Mouse (Mus musculus) CH12.LX (cell line): ENCODE results near the gene Doc2a. TPM values are rescaled to one million over a fixed set of nuclear protein-coding genes. Genes with fewer than 3 reads are reported as not detected.
A peak's percentile ranks its signal among the peaks of the same experiment; 100 is the strongest.

Experiments used
- DNase-seq: peaks from one replicate; pipeline ENCODE4 v3.0.0-alpha.2; 2013; ENCODE audit errors: extremely low read depth
- H3K27ac ChIP-seq: 2 replicates; pipeline ENCODE4 v1.5.1; 2012; ENCODE audit warnings: low read depth, mild to moderate bottlenecking, control low read depth, moderate library complexity; ENCODE audit not compliant: insufficient read depth
- H3K27me3 ChIP-seq: replicated peaks from 2 replicates; pipeline ENCODE3; 2012; ENCODE audit warnings: inconsistent platforms
- H3K36me3 ChIP-seq, 2 experiments: replicated peaks in 1 of 2; 2 replicates each; pipeline versions ENCODE3 to v1.6.1; 2012; ENCODE audit warnings: inconsistent platforms in 1 of 2, low read length in 1 of 2, mild to moderate bottlenecking in 1 of 2, mixed read lengths in 1 of 2, moderate library complexity in 1 of 2; ENCODE audit not compliant: control insufficient read depth in 1 of 2, insufficient read depth in 1 of 2
- H3K4me1 ChIP-seq, 2 experiments: 2 replicates each; pipeline ENCODE4 v1.6.1; 2012; ENCODE audit warnings: inconsistent platforms in 1 of 2, moderate library complexity in 1 of 2; ENCODE audit not compliant: insufficient read depth in 2 of 2, control insufficient read depth in 1 of 2
- H3K4me2 ChIP-seq: 2 replicates; pipeline ENCODE4 v1.6.1; 2012; ENCODE audit warnings: low read depth, mild to moderate bottlenecking, control low read depth; ENCODE audit not compliant: poor library complexity, insufficient read depth, severe bottlenecking
- H3K4me3 ChIP-seq, 3 experiments: fragments of 150-350 bp in 1 of 3; sonication (generic) in 1 of 3; replicated peaks in 1 of 3; 2 replicates each; pipeline versions ENCODE3 to v1.5.1; 2011 to 2012; ENCODE audit warnings: low read depth in 2 of 3, low read length in 2 of 3, mild to moderate bottlenecking in 2 of 3, moderate library complexity in 2 of 3, control low read depth in 1 of 3, improper control_type of control experiment in 1 of 3, inconsistent platforms in 1 of 3, mixed read lengths in 1 of 3; ENCODE audit not compliant: poor library complexity in 1 of 3
- H3K79me2 ChIP-seq: replicated peaks from 2 replicates; pipeline ENCODE4 v1.6.1; 2012; ENCODE audit warnings: mild to moderate bottlenecking, moderate library complexity; ENCODE audit not compliant: control insufficient read depth, poor library complexity, insufficient read depth, severe bottlenecking; ENCODE audit errors: extremely low read depth
- H3K9ac ChIP-seq: 2 replicates; pipeline ENCODE4 v1.6.1; 2012; ENCODE audit warnings: low read depth, mild to moderate bottlenecking, control low read depth, moderate library complexity; ENCODE audit not compliant: insufficient read depth
- H3K9me3 ChIP-seq: replicated peaks from 2 replicates; pipeline ENCODE3; 2012; ENCODE audit warnings: low read length, inconsistent platforms, mixed read lengths
- BHLHE40 ChIP-seq: IDR thresholded peaks from 2 replicates; pipeline ENCODE4 v1.6.1; 2011; ENCODE audit warnings: mild to moderate bottlenecking, low read depth, low read length, improper control_type of control experiment
- CTCF ChIP-seq, 2 experiments: IDR thresholded peaks in 1 of 2; conservative IDR thresholded peaks in 1 of 2; 2 replicates each; pipeline ENCODE4 v1.5.1; 2011 to 2012; ENCODE audit warnings: low read depth in 2 of 2, low read length in 2 of 2, improper control_type of control experiment in 1 of 2, inconsistent platforms in 1 of 2, mild to moderate bottlenecking in 1 of 2, moderate library complexity in 1 of 2
- E2F4 ChIP-seq: IDR thresholded peaks from 2 replicates; pipeline ENCODE4 v1.6.1; 2011; ENCODE audit warnings: low read depth, low read length, improper control_type of control experiment; ENCODE audit not compliant: insufficient replicate concordance
- ELF1 ChIP-seq: IDR thresholded peaks from 2 replicates; pipeline ENCODE4 v1.6.1; 2014; ENCODE audit warnings: low read depth, mild to moderate bottlenecking, inconsistent platforms, low read length, improper control_type of control experiment
- ETS1 ChIP-seq: conservative IDR thresholded peaks from 2 replicates; pipeline ENCODE4 v1.6.1; 2012; ENCODE audit warnings: low read depth, mild to moderate bottlenecking, inconsistent platforms, low read length, improper control_type of control experiment, moderate library complexity
- HCFC1 ChIP-seq: IDR thresholded peaks from 2 replicates; pipeline ENCODE4 v1.6.1; 2012; ENCODE audit warnings: low read depth, mild to moderate bottlenecking, inconsistent platforms, low read length, improper control_type of control experiment
- IRF4 ChIP-seq: IDR thresholded peaks from 2 replicates; pipeline ENCODE4 v1.6.1; 2014; ENCODE audit warnings: low read depth, mild to moderate bottlenecking, inconsistent platforms, low read length, improper control_type of control experiment
- JUN ChIP-seq: IDR thresholded peaks from 2 replicates; pipeline ENCODE4 v1.6.1; 2011; ENCODE audit warnings: low read depth, mild to moderate bottlenecking, low read length, improper control_type of control experiment, moderate library complexity; ENCODE audit not compliant: insufficient read depth
- JUND ChIP-seq: conservative IDR thresholded peaks from 2 replicates; pipeline ENCODE4 v1.6.1; 2011; ENCODE audit warnings: low read depth, low read length, improper control_type of control experiment
- KAT2A ChIP-seq: IDR thresholded peaks from 2 replicates; pipeline ENCODE4 v1.6.1; 2012; ENCODE audit warnings: low read length, improper control_type of control experiment, inconsistent platforms; ENCODE audit not compliant: insufficient replicate concordance
- MEF2A ChIP-seq: IDR thresholded peaks from 2 replicates; pipeline ENCODE4 v1.6.1; 2014; ENCODE audit warnings: low read depth, mild to moderate bottlenecking, inconsistent platforms, low read length, improper control_type of control experiment, borderline replicate concordance
- MXI1 ChIP-seq: IDR thresholded peaks from 2 replicates; pipeline ENCODE4 v1.6.1; 2011; ENCODE audit warnings: mild to moderate bottlenecking, low read depth, low read length, improper control_type of control experiment
- MYC ChIP-seq: IDR thresholded peaks from 2 replicates; pipeline ENCODE4 v1.6.1; 2011; ENCODE audit warnings: low read depth, mild to moderate bottlenecking, improper control_type of control experiment, low read length
- PAX5 ChIP-seq: IDR thresholded peaks from 2 replicates; pipeline ENCODE4 v1.6.1; 2012; ENCODE audit warnings: low read length, inconsistent platforms, mixed read lengths
- POLR2A ChIP-seq: IDR thresholded peaks from 2 replicates; pipeline ENCODE4 v1.6.1; 2011; ENCODE audit warnings: low read depth, mild to moderate bottlenecking, improper control_type of control experiment, low read length
- POLR2AphosphoS2 ChIP-seq: IDR thresholded peaks from 2 replicates; pipeline ENCODE4 v1.6.1; 2011; ENCODE audit warnings: low read depth, low read length, improper control_type of control experiment
- RAD21 ChIP-seq: IDR thresholded peaks from 2 replicates; pipeline ENCODE4 v1.6.1; 2011; ENCODE audit warnings: low read depth, mild to moderate bottlenecking, low read length, improper control_type of control experiment, moderate library complexity
- RCOR1 ChIP-seq: conservative IDR thresholded peaks from 2 replicates; pipeline ENCODE4 v1.6.1; 2012; ENCODE audit warnings: low read depth, mild to moderate bottlenecking, inconsistent platforms, low read length, improper control_type of control experiment
- SIN3A ChIP-seq: IDR thresholded peaks from 2 replicates; pipeline ENCODE4 v1.6.1; 2012; ENCODE audit warnings: low read length, improper control_type of control experiment, inconsistent platforms
- UBTF ChIP-seq: IDR thresholded peaks from 2 replicates; pipeline ENCODE4 v1.6.1; 2012; ENCODE audit warnings: low read depth, mild to moderate bottlenecking, inconsistent platforms, low read length, improper control_type of control experiment, moderate library complexity
- USF2 ChIP-seq: conservative IDR thresholded peaks from 2 replicates; pipeline ENCODE4 v1.6.1; 2011; ENCODE audit warnings: low read depth, low read length, improper control_type of control experiment
- ZC3H11A ChIP-seq: IDR thresholded peaks from 2 replicates; pipeline ENCODE4 v1.6.1; 2012; ENCODE audit warnings: low read depth, mild to moderate bottlenecking, inconsistent platforms, low read length, improper control_type of control experiment
- ZKSCAN1 ChIP-seq: IDR thresholded peaks from 2 replicates; pipeline ENCODE4 v1.6.1; 2012; ENCODE audit warnings: low read depth, inconsistent platforms, low read length, improper control_type of control experiment, borderline replicate concordance
- ZMIZ1 ChIP-seq: IDR thresholded peaks from 2 replicates; pipeline ENCODE4 v1.6.1; 2012; ENCODE audit warnings: low read depth, mild to moderate bottlenecking, inconsistent platforms, low read length, improper control_type of control experiment
- ZNF384 ChIP-seq: IDR thresholded peaks from 2 replicates; pipeline ENCODE4 v1.6.1; 2012; ENCODE audit warnings: low read depth, low read length, improper control_type of control experiment, inconsistent platforms
- dilution Hi-C: fragments of 300-500 bp; cut with MboI; formaldehyde crosslinking; loops from 2 replicates; pipeline ENCODE4 v1.14.3; 2020; ENCODE audit warnings: low sequenced_read_pairs; ENCODE audit not compliant: extremely low pct_unique_long_range_greater_than_20kb, extremely low pct_ligation_motif_present
- in situ Hi-C: fragments of 300-500 bp; cut with MboI; formaldehyde crosslinking; loops from 3 replicates; pipeline ENCODE4 v1.14.3; 2019; ENCODE audit warnings: low sequenced_read_pairs, low pct_ligation_motif_present, low pct_unique_long_range_greater_than_20kb, mixed read lengths
- polyA plus RNA-seq: library from polyadenylated mRNA; unstranded; fragments of >175 nt; gene quantifications from 2 replicates; pipeline ENCODE4 v1.2.1, GENCODE M21; 2012; ENCODE audit warnings: low read depth; ENCODE audit not compliant: insufficient read length
- total RNA-seq, 2 experiments: library from RNA; depleted of rRNA; stranded (reverse); fragments of 300-350 nt in 1 of 2; fragments of >200 nt in 1 of 2; gene quantifications; 2 replicates each; pipeline ENCODE4 v1.2.3; 2012 to 2014

The Doc2a gene
- total and polyA plus RNA-seq, 3 experiments = 1.9 TPM; not detected in 2

DNA sequence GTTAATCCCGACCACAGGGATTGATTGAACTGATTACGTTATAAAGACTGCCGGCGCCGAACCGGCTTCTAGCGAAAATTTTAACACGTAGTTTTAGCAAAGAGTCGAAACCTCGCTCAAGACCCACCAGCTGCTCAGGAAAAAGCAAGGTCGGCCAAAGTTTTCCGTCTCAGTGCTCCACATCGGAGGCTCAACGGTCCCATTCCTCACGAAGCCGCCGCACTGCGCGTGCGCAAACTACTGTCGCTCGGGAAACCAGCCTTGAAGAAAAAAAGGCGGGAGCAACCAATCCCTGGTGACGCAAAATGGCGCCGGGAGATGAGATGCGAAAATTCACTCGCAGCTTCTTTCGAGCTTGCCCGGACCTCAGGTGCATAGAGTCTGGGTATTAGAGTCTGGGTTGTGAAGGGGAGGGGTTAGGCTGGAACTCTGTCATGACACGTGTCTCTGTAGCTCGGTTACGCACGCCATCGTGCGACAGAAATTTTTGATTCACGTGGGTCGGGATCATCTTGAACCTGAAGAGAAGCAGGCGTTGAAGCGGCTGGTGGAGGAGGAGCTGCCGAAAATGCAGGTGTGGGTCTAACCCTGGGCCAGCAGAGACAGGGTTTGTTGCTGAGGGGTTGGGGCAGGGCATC is 15.1 kb downstream of the Doc2a start, which contains the start of gene Ino80e (continued):
- TF ChIP-seq ETS1 (no peak; the same call in 1 of the 2 replicates), PAX5 (no peak), MYC (peak; percentile 99)

DNA sequence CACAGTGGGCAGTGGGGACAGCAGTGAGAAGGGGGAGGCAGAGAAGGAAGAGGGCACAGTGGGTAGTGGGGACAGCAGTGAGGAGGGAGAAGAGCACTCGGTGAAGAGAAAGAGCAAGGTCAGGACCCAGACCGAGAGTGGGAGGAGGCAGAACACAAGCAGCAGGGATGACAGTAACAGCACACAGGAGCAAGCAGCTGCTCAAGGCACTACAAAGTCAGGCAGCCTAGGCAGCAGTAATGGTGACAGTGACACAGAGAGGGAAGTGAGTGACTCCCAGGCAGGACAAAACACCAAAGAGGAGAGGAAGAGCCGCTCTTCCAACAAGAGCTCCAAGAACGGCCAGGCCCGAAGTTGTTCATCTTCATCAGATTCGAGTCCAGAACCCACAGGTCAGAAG is 16.6 kb downstream of the Doc2a start:
- no peak for TF ChIP-seq RAD21
- TF ChIP-seq ZMIZ1 = no peak
- TF ChIP-seq CTCF (conservative IDR thresholded peaks at IDR 0.05 in 1 of 2, IDR thresholded peaks at IDR 0.05 in 1 of 2; ENCODE audit: low read depth in 2 of 2, low read length in 2 of 2) = no peak
- peak; percentile 12; the same call in 1 of the 2 replicates for TF ChIP-seq POLR2A
- no peak for TF ChIP-seq BHLHE40
- TF ChIP-seq PAX5 = no peak
- TF ChIP-seq IRF4 = no peak
- no peak for TF ChIP-seq ZC3H11A
- no peak for TF ChIP-seq E2F4
- Histone ChIP-seq H3K9ac (peak overlapping the region; percentile 78; the same call in 1 of the 2 replicates), H3K36me3 (peaks cover 49 to 73% of the 10 kb centered on the region in 2 experiments), H3K9me3 (no peaks in the 10 kb centered on the region), H3K79me2 (peaks cover 32% of the 10 kb centered on the region), H3K27me3 (no peaks in the 10 kb centered on the region), H3K4me2 (peak overlapping the region; percentile 78; the same call in 1 of the 2 replicates), H3K4me1 (peaks cover 5 to 41% of the 10 kb centered on the region in 2 experiments), H3K27ac (peak overlapping the region; percentile 18; the same call in 1 of the 2 replicates), H3K4me3 (peak overlapping the region in 2 of 3 experiments; percentile 84 to 87)
- in situ Hi-C loops = no loop called here
- DNase-seq = no peak
- dilution Hi-C loops = no loop called here

- peaks cover 11% of the 10 kb centered on the region for H3K79me2 ChIP-seq
- in situ Hi-C loops = no loop called here
- H3K9ac ChIP-seq = no peak overlapping the region
- H3K9me3 ChIP-seq = no peaks in the 10 kb centered on the region
- DNase-seq = no peak
- dilution Hi-C loops = no loop called here
- H3K4me3 ChIP-seq = no peak overlapping the region
- no peaks in the 10 kb centered on the region for H3K27me3 ChIP-seq
- H3K4me2 ChIP-seq = no peak overlapping the region
- TF ChIP-seq SIN3A = no peak
- TF ChIP-seq HCFC1 = no peak
- TF ChIP-seq UBTF = no peak
- no peak for TF ChIP-seq POLR2AphosphoS2
- TF ChIP-seq ZNF384 = no peak
- TF ChIP-seq ELF1 = no peak
- TF ChIP-seq RCOR1 = no peak
- TF ChIP-seq KAT2A = no peak
- TF ChIP-seq MEF2A = no peak
- no peak for TF ChIP-seq ZMIZ1
- TF ChIP-seq JUN = no peak
- no peak for TF ChIP-seq USF2
- TF ChIP-seq MXI1 = no peak
- TF ChIP-seq ETS1 = no peak
- TF ChIP-seq POLR2A = no peak
- no peak for TF ChIP-seq RAD21
- TF ChIP-seq ZKSCAN1 = no peak
- no peak for TF ChIP-seq JUND
- no peak for TF ChIP-seq IRF4
- no peak for TF ChIP-seq E2F4
- H3K27ac ChIP-seq = no peak overlapping the region
- peaks cover 76 to 95% of the 10 kb centered on the region in 2 experiments for H3K36me3 ChIP-seq
- H3K4me1 ChIP-seq = peaks cover 5 to 34% of the 10 kb centered on the region in 2 experiments
Measured at GRCm38 (mm10) chr7:126867534-126867933, 20.3 kb downstream of the Doc2a start.
